Mouse (Mus musculus) liver, embryonic 14.5 days (tissue): ENCODE measurements at regions not wholly inside any gene's neighbourhood (a gene's known extent, or its start where the extent isn't known, plus 50 kb on each side); places are given as distances from the start of the nearest gene placed in this dataset.

ENCODE experiments used
- CTCF ChIP-seq: IDR thresholded peaks from 2 replicates; pipeline ENCODE4 v1.5.1; 2016; ENCODE audit warnings: antibody characterized with exemption, low read depth, control low read depth
- EP300 ChIP-seq: IDR thresholded peaks from 2 replicates; pipeline ENCODE4 v1.6.1; 2016; ENCODE audit warnings: antibody characterized with exemption, low read depth

GRCm38 (mm10) chr3:56955799-56956121 lies 346.0 kb downstream of the Tm4sf1 start:
- no peak for TF ChIP-seq CTCF
- TF ChIP-seq EP300 = no peak
